Mouse (Mus musculus): ENCODE data around the gene Ces1f. TPM values are rescaled to one million over a fixed set of nuclear protein-coding genes. Genes with fewer than 3 reads are reported as not detected.
"Not testable (repeated sequence)": the region's sequence is repeated elsewhere in the genome, so short reads cannot be mapped to it uniquely, and the experiment has no call there.

Ces1f gene
- polyA plus RNA-seq, 1 experiment from 2014 or later = not detected

DNA sequence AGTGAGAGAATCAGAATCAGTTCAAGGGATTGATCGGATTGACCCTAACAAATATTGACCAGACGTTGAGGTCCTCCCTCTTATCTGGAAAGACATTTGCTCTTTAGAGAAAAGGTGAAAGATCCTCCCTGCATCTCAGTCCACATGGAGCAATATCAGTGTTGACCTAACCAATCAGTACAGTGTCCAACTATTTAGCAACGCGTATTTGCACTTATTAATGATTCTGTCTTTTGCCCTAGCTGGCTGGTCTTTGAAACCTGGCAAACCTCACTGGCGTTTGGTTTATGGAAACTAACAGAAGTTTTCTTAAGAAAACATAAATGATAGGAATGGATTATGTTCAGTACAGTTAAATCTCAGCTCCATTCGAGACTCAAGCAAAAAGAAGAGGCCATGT lies 45.5 kb downstream of the Ces1f start:
- no peaks in the 10 kb centered on the region for H3K36me3 ChIP-seq (replicated peaks; ENCODE audit: control insufficient read depth, insufficient read depth, low read depth, low read length)
- ATAC-seq (replicated peaks; ENCODE audit: insufficient number of reproducible peaks, low FRiP score, low TSS enrichment, low read depth) (no peak), DNase-seq (ENCODE audit: low spot score) (no peak)
- no peaks in the 10 kb centered on the region for H3K9me3 ChIP-seq (replicated peaks; ENCODE audit: control insufficient read depth, low read length)
- no peak overlapping the region for H3K9ac ChIP-seq (replicated peaks; ENCODE audit: low read length)
- H3K4me2 ChIP-seq (ENCODE audit: low read depth, low read length) = no peak overlapping the region
- H3K4me3 ChIP-seq (ENCODE audit: low read depth, low read length) = no peak overlapping the region
- no peaks in the 10 kb centered on the region for H3K4me1 ChIP-seq (ENCODE audit: control insufficient read depth, insufficient read depth, low read length)
- no peak overlapping the region for H3K27ac ChIP-seq (replicated peaks; ENCODE audit: low read depth, low read length)
- no peaks in the 10 kb centered on the region for H3K27me3 ChIP-seq (ENCODE audit: control insufficient read depth, insufficient read depth, low read length)
- WGBS = 83% methylated on average over 6 of the region's 6 CpGs

DNA sequence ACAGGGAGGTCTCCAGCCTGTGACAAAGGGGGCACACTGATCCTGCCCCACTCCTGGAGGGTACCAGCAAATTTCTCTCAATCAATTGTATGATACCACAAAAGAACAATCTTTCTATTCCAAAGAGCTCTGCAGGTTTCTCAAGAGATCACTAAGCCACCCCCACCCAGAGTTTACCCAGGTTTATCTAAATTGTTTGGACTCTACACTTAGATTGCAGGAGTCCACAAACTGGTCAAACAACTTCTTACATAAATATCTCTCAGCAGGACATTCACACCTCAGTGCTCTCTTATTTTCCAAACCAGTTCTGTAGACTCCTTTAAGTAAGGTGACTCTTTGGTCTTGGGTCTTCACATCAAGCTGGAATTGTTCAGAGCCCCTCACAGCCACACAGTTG lies 50.1 kb downstream of the Ces1f start, which contains the start of gene Ces1e:
Ces1e (minus strand) TSS at position 174 of the 400 bp plus-strand sequence.
- no peaks in the 10 kb centered on the region for H3K4me1 ChIP-seq (ENCODE audit: control insufficient read depth, insufficient read depth, low read length)
- no peak within 1 kb of the TSS for H3K4me2 ChIP-seq (ENCODE audit: low read depth, low read length)
- no peaks in the 10 kb centered on the region for H3K36me3 ChIP-seq (replicated peaks; ENCODE audit: control insufficient read depth, insufficient read depth, low read depth, low read length)
- DNase-seq (ENCODE audit: low spot score) (no peak), ATAC-seq (replicated peaks; ENCODE audit: insufficient number of reproducible peaks, low FRiP score, low TSS enrichment, low read depth) (no peak)
- H3K9ac ChIP-seq (replicated peaks; ENCODE audit: low read length) = no peak within 1 kb of the TSS
- H3K27ac ChIP-seq (replicated peaks; ENCODE audit: low read depth, low read length) = no peak within 1 kb of the TSS
- H3K9me3 ChIP-seq (replicated peaks; ENCODE audit: control insufficient read depth, low read length) = no peaks in the 10 kb centered on the region
- no peak within 1 kb of the TSS for H3K4me3 ChIP-seq (ENCODE audit: low read depth, low read length)
- no peaks in the 10 kb centered on the region for H3K27me3 ChIP-seq (ENCODE audit: control insufficient read depth, insufficient read depth, low read length)

DNA sequence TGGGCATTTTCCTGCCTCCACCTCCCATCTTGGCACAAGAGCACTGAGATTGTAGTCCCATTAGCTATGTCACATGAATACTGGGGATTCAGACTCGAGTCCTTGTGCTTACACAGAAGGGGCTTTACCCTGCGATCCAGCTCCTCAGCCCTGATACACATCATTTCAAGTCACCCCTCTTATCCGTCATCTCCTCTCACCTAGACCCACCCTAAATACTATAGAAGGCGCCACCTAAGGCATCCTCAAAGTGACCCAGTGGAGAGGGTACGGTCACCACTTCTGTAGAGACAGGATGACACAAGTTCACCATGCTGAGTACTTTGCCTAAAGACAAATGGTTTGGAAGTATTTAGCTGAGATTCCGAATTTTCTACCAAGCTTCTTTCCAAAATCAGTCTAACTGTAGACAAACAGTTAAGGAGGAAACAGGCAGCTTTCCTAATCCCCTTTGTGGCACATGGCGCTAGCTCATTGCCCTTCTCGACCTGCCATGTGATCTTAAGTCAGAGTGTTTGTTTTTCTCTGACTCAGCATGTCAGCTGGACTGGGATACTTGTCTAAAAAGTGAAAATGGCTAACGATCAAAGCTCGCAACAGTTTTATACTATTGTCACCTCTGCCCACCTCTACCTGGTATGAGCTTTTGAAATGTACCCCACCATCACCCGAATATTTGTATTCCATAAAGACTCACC lies 50.7 kb downstream of the Ces1f start:
- Histone ChIP-seq H3K27me3 (ENCODE audit: control insufficient read depth, insufficient read depth, low read length) (no peaks in the 10 kb centered on the region), H3K4me2 (ENCODE audit: low read depth, low read length) (no peak overlapping the region), H3K27ac (replicated peaks; ENCODE audit: low read depth, low read length) (no peak overlapping the region), H3K4me1 (ENCODE audit: control insufficient read depth, insufficient read depth, low read length) (no peaks in the 10 kb centered on the region), H3K9ac (replicated peaks; ENCODE audit: low read length) (no peak overlapping the region), H3K36me3 (replicated peaks; ENCODE audit: control insufficient read depth, insufficient read depth, low read depth, low read length) (no peaks in the 10 kb centered on the region), H3K9me3 (replicated peaks; ENCODE audit: control insufficient read depth, low read length) (no peaks in the 10 kb centered on the region), H3K4me3 (ENCODE audit: low read depth, low read length) (no peak overlapping the region)
- ATAC-seq (replicated peaks; ENCODE audit: insufficient number of reproducible peaks, low FRiP score, low TSS enrichment, low read depth) (no peak), DNase-seq (ENCODE audit: low spot score) (no peak)
- WGBS = 65% methylated on average over 11 of the region's 11 CpGs

DNA sequence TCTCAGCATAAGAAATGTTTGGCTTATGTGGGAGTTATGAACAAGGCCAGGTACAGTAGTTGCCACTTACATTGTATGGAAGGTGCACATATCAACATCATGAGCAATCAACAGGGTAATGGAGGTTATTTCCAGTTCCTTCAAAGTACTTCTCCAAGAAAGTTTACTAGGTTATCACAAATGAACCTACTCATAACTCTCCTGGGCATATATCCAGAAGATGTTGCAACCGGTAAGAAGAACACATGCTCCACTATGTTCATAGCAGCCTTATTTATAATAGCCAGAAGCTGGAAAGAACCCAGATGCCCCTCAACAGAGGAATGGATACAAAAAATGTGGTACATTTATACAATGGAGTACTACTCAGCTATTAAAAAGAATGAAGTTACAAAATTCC lies 53.1 kb downstream of the Ces1f start:
- ATAC-seq (replicated peaks; ENCODE audit: insufficient number of reproducible peaks, low FRiP score, low TSS enrichment, low read depth); H3K27me3 ChIP-seq (ENCODE audit: control insufficient read depth, insufficient read depth, low read length): not testable (repeated sequence)
- 93% methylated on average over 1 of the region's 1 CpGs for WGBS

DNA sequence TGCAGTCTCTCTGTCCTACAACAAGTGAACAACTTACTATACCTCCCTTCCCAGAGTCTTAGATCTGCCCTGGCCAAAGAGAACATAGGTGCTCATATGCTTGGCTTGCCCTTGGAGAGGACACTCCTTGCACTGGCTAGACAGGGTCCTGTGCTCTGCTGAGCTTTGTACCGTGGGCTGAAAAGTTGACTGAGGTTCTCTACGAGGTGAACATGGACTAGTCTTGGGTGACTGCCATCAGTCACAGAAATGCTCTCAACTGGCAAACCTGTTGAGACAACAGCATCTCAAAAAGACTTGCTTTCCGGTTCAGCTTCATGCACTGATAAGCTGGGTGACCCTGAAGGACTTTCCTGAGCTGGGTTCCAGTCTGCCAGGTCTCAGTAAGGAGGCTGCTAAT lies 57.7 kb downstream of the Ces1f start:
- H3K9ac ChIP-seq (replicated peaks; ENCODE audit: low read length) = no peak overlapping the region
- no peak for ATAC-seq (replicated peaks; ENCODE audit: insufficient number of reproducible peaks, low FRiP score, low TSS enrichment, low read depth)
- no peaks in the 10 kb centered on the region for H3K36me3 ChIP-seq (replicated peaks; ENCODE audit: control insufficient read depth, insufficient read depth, low read depth, low read length)
- H3K27me3 ChIP-seq (ENCODE audit: control insufficient read depth, insufficient read depth, low read length) = no peaks in the 10 kb centered on the region
- H3K9me3 ChIP-seq (replicated peaks; ENCODE audit: control insufficient read depth, low read length) = no peaks in the 10 kb centered on the region
- no peak overlapping the region for H3K27ac ChIP-seq (replicated peaks; ENCODE audit: low read depth, low read length)
- no peak overlapping the region for H3K4me2 ChIP-seq (ENCODE audit: low read depth, low read length)
- H3K4me1 ChIP-seq (ENCODE audit: control insufficient read depth, insufficient read depth, low read length) = no peaks in the 10 kb centered on the region
- WGBS = 81% methylated on average over 3 of the region's 3 CpGs
- no peak for DNase-seq (ENCODE audit: low spot score)
- no peak overlapping the region for H3K4me3 ChIP-seq (ENCODE audit: low read depth, low read length)

More for the DNA sequence above, 53.1 kb downstream of the Ces1f start:
- H3K4me1 ChIP-seq (ENCODE audit: control insufficient read depth, insufficient read depth, low read length); H3K4me2 ChIP-seq (ENCODE audit: low read depth, low read length); H3K4me3 ChIP-seq (ENCODE audit: low read depth, low read length); H3K9me3 ChIP-seq (replicated peaks; ENCODE audit: control insufficient read depth, low read length); H3K9ac ChIP-seq (replicated peaks; ENCODE audit: low read length); H3K36me3 ChIP-seq (replicated peaks; ENCODE audit: control insufficient read depth, insufficient read depth, low read depth, low read length); DNase-seq (ENCODE audit: low spot score); H3K27ac ChIP-seq (replicated peaks; ENCODE audit: low read depth, low read length): not testable (repeated sequence)

DNA sequence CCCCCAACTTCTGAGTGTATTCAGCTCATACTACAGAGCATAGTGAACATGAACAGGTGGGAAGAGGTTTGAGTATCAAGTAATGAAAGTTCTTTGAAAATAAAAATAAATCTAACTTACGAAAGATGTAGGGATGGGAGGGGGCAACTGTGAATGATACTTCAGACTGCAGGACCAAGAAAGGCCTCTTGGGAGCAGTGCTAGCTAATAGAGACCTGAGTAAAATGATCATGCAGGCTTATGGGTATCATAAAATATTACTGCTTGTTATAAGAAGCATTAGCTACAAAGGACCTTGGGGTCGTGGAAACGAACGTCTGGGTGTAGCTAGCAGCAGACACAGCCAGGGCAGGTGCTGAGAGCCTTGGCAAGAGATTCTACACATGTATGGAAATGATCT lies 61.7 kb downstream of the Ces1f start:
- Histone ChIP-seq H3K4me1 (ENCODE audit: control insufficient read depth, insufficient read depth, low read length) (no peaks in the 10 kb centered on the region), H3K9me3 (replicated peaks; ENCODE audit: control insufficient read depth, low read length) (no peaks in the 10 kb centered on the region), H3K4me3 (ENCODE audit: low read depth, low read length) (no peak overlapping the region), H3K27me3 (ENCODE audit: control insufficient read depth, insufficient read depth, low read length) (no peaks in the 10 kb centered on the region), H3K27ac (replicated peaks; ENCODE audit: low read depth, low read length) (no peak overlapping the region), H3K4me2 (ENCODE audit: low read depth, low read length) (no peak overlapping the region), H3K9ac (replicated peaks; ENCODE audit: low read length) (no peak overlapping the region), H3K36me3 (replicated peaks; ENCODE audit: control insufficient read depth, insufficient read depth, low read depth, low read length) (no peaks in the 10 kb centered on the region)
- ATAC-seq (replicated peaks; ENCODE audit: insufficient number of reproducible peaks, low FRiP score, low TSS enrichment, low read depth) = no peak
- WGBS = 78% methylated on average over 4 of the region's 4 CpGs
- no peak for DNase-seq (ENCODE audit: low spot score)

DNA sequence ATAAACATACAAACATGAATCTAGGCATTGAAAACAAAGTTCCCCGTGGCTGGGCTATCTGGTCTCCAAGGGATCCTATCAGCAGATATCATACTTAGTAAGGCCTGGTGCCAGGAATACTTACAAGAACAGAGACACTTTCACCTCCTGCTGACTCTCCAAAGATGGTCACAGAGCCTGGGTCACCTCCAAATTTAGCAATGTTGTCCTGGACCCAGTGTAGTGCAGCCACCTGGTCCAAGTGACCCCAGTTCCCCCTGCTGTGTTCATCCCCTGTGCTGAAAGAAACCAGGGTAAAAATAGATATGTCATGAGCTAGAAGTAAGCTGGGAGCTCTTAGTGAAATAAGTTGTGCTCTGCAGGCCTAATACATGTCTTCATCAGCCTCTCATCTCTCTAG lies 62.2 kb downstream of the Ces1f start:
- Histone ChIP-seq H3K9me3 (replicated peaks; ENCODE audit: control insufficient read depth, low read length) (no peaks in the 10 kb centered on the region), H3K4me1 (ENCODE audit: control insufficient read depth, insufficient read depth, low read length) (no peaks in the 10 kb centered on the region), H3K4me2 (ENCODE audit: low read depth, low read length) (no peak overlapping the region), H3K4me3 (ENCODE audit: low read depth, low read length) (no peak overlapping the region), H3K9ac (replicated peaks; ENCODE audit: low read length) (no peak overlapping the region), H3K36me3 (replicated peaks; ENCODE audit: control insufficient read depth, insufficient read depth, low read depth, low read length) (no peaks in the 10 kb centered on the region), H3K27ac (replicated peaks; ENCODE audit: low read depth, low read length) (no peak overlapping the region), H3K27me3 (ENCODE audit: control insufficient read depth, insufficient read depth, low read length) (no peaks in the 10 kb centered on the region)
- no peak for ATAC-seq (replicated peaks; ENCODE audit: insufficient number of reproducible peaks, low FRiP score, low TSS enrichment, low read depth)
- 87% methylated on average over 1 of the region's 1 CpGs for WGBS
- no peak for DNase-seq (ENCODE audit: low spot score)

DNA sequence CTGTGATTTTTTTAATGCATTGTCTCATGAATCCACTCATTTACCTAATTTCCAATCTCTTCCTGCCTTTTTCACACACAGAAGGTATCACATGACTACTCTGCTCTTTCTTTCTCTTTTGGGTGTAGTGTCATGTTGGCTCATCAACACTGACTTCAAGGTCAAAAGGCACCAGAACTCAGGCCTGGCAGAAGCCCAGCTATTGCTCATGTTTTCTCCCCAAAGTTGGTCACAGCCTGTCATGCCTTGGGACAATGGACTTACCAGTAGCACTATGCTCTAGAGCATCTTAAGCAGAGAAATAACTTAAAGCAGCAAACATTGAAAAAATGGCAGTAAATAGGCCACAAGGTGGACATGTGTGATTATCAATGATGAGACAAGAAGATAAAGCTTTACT lies 68.5 kb downstream of the Ces1f start:
- no peaks in the 10 kb centered on the region for H3K9me3 ChIP-seq (replicated peaks; ENCODE audit: control insufficient read depth, low read length)
- H3K4me2 ChIP-seq (ENCODE audit: low read depth, low read length) = no peak overlapping the region
- no peak overlapping the region for H3K27ac ChIP-seq (replicated peaks; ENCODE audit: low read depth, low read length)
- H3K36me3 ChIP-seq (replicated peaks; ENCODE audit: control insufficient read depth, insufficient read depth, low read depth, low read length) = no peaks in the 10 kb centered on the region
- DNase-seq (ENCODE audit: low spot score) (no peak), ATAC-seq (replicated peaks; ENCODE audit: insufficient number of reproducible peaks, low FRiP score, low TSS enrichment, low read depth) (no peak)
- H3K4me1 ChIP-seq (ENCODE audit: control insufficient read depth, insufficient read depth, low read length) = no peaks in the 10 kb centered on the region
- H3K27me3 ChIP-seq (ENCODE audit: control insufficient read depth, insufficient read depth, low read length) = no peaks in the 10 kb centered on the region
- H3K4me3 ChIP-seq (ENCODE audit: low read depth, low read length) = no peak overlapping the region
- H3K9ac ChIP-seq (replicated peaks; ENCODE audit: low read length) = no peak overlapping the region

All from embryonic facial prominence, embryonic 11.5 days (tissue).